Mouse (Mus musculus): ENCODE results near the gene Gm10577. TPM values are rescaled to one million over a fixed set of nuclear protein-coding genes. Genes with fewer than 3 reads are reported as not detected.

Gm10577 gene
- not detected for total RNA-seq (2021)
- long read RNA-seq, experiment 1: 0 reads
- long read RNA-seq, experiment 2: 0 reads

DNA sequence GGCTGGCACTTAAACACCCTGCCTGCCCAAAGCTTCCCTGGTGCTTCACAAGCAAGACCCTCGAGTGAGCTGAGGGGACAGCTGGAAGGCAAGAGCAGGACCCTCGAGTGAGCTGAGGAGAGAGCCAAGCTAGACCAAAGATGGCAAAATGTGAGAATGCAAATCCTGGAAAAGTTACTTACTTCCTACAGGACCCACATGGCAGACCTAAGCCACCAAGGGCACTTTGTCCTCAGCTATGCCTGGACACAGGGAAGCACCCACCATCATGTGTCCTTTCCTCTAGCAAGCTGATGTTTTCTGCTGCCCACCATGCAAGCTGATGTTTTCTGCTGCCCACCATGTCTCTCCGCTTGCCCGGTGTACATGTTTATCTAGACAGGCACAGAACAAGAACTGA is at the start of gene Gm10577:
Gene Gm10577, minus strand, starts transcription at position 101 of the 400 bp plus-strand sequence.
- intact Hi-C loops (cut with DNase I): no loop called here
- TF ChIP-seq CTCF (IDR thresholded peaks at IDR 0.05): no peak
- no peak within 1 kb of the TSS for H3K4me3 ChIP-seq
- no peak within 1 kb of the TSS for H3K27ac ChIP-seq
- no peak for DNase-seq

DNA sequence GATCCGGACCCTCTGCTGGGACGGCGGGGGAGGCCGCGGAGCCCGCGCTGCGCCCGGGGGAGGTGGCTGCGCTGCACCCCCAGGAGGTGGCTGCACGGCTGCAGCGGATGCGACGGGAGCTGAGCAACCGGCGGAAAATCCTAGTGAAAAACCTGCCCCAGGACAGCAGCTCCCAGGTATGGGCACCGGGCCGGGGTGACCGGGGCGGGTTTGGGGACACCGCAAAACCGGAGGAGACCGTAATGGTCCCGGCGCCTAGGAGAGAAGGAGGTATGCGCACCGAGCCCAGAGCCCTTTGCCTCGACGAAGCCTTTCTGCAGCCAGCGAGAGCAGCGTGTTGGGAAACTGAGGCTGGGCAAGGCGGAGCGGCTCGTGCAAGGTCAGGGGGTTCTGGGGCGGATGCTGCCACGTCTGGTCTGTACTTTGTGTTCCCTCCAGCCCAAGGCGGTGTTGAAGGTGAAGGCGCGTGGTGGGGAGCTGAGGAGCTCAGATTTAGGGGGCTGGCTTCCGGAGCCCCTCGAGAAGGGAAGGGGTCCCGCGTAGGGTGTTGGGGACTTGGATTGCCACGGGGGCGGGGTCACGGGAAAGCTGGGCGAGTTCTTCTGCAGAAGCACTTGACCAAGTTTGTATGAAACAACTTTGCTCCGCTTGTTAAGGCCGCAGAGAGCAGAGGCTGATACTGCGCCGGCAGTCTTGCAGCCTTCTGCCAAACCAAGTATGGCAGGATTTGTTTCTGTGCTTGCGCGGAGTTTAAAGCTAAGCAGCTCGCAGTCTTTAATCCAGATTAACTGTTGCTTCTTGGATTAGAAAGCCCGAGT is 48.9 kb upstream of the Gm10577 start:
- intact Hi-C loops (cut with DNase I): no loop called here
- TF ChIP-seq CTCF (IDR thresholded peaks at IDR 0.05): no peak
- H3K27ac ChIP-seq: peak overlapping the region; percentile 66
- peak; percentile 31 for DNase-seq
- peak overlapping the region; percentile 83 for H3K4me3 ChIP-seq

DNA sequence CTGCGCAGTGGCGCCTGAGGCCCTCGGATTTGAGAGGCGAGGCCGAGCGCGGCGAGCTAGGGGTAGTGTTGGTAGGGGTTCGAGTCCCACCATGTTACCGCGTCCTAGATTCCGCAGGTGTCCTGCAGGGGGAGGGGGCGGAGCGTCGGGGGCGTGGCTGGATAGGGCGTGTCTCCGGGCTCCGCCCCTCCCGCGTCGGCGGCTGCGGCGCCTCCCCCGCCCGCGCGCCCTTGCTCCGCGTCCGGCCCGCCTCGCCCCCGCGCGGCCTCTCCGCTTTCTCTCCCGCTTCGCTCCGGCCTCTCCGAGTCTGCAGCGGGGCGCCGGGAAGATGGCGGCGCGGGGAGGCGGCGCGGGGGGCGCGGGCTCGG is 48.3 kb upstream of the Gm10577 start, which contains the start of gene Raver2:
Gene Raver2, plus strand, starts transcription at position 198 of the 368 bp plus-strand sequence.
- TF ChIP-seq CTCF (IDR thresholded peaks at IDR 0.05): peak; percentile 43
- intact Hi-C loops (cut with DNase I): no loop called here
- H3K4me3 ChIP-seq: peak within 1 kb of the TSS; percentile 83
- DNase-seq: peak; percentile 72
- H3K27ac ChIP-seq: peak within 1 kb of the TSS; percentile 66

DNA sequence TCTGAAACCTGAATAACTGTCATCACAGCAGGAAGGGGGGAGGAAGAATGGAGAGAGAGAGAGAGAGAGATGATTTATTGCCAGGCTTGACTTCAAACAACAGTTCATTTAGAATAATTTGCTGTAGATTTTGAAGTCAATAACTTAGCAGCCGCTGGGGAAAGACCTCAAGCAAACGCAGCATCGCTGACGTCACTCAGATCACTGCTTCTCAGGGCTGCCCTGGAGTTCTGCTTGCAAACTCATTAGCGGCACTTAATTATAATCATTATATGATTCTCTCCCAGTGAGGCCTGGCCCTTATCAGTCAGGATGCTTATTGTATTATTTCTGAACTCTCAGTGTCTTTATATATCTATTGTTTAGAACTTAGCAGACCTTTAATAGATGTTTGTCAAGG is 45.9 kb upstream of the Gm10577 start:
- H3K4me3 ChIP-seq: no peak overlapping the region
- intact Hi-C loops (cut with DNase I): no loop called here
- H3K27ac ChIP-seq: no peak overlapping the region
- TF ChIP-seq CTCF (IDR thresholded peaks at IDR 0.05): no peak
- DNase-seq: no peak

DNA sequence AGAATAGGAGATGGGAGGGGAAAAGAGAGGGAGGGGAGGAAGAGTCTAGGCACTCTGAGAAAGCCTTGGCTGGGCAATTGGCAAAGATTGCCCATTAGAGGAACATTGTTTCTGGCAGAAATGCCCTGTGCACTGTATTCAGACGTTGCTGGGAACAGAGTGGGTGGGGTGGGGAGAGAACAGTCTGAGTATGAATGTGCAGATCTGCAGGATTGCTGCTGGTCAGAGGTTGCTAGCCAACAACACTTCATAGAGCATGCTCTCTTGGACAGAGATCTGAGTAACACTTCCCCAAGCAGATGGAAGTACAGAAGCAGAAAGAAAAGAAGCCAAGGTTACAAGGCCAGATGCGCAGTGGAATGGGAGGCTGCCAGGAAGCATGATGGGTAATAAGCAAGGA is 41.6 kb upstream of the Gm10577 start:
- no peak for TF ChIP-seq CTCF (IDR thresholded peaks at IDR 0.05)
- DNase-seq: no peak
- H3K27ac ChIP-seq: no peak overlapping the region
- no peak overlapping the region for H3K4me3 ChIP-seq
- intact Hi-C loops (cut with DNase I): no loop called here

DNA sequence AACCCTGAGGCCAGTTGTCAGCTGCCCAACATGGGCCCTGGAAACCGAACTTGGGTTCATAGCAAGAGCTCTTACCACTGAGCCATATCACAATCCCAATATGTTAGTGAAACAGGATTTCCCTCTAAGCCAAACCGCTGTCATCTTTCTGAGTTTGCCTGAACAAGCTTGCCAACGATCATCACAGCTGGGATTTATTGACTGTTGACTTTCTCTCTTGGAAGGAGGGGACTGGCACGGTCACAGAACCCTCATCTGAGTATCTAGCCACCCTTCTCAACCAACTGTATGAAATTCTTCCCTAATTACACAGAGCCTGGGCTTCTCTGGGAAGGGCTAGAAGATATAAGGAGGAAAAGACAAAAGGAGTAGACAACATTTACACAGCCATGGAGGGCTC is 26.1 kb upstream of the Gm10577 start:
- intact Hi-C loops (cut with DNase I): no loop called here
- Histone ChIP-seq H3K27ac (no peak overlapping the region), H3K4me3 (no peak overlapping the region)
- no peak for TF ChIP-seq CTCF (IDR thresholded peaks at IDR 0.05)
- DNase-seq: no peak

DNA sequence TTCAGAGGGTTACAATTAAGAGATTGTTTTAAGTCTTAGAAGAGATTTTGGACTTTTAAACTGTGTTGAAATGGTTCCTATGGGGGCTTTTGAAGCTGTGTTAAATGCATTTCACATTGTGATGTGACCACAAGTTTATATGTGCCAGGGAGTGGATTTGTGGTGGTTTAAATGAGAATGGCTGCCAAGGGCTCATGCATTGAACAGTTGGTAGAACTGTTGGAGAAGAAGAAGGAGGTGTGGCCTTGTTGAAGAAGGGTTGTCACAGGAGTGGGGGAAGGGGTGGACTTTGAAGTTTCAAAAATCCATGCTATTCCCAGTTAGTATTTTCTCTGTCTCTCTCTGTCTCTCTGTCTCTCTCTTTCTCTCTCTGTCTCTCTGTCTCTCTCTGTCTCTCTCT is 23.7 kb upstream of the Gm10577 start:
- no peak for DNase-seq
- Histone ChIP-seq H3K27ac (no peak overlapping the region), H3K4me3 (no peak overlapping the region)
- intact Hi-C loops (cut with DNase I): no loop called here
- no peak for TF ChIP-seq CTCF (IDR thresholded peaks at IDR 0.05)

DNA sequence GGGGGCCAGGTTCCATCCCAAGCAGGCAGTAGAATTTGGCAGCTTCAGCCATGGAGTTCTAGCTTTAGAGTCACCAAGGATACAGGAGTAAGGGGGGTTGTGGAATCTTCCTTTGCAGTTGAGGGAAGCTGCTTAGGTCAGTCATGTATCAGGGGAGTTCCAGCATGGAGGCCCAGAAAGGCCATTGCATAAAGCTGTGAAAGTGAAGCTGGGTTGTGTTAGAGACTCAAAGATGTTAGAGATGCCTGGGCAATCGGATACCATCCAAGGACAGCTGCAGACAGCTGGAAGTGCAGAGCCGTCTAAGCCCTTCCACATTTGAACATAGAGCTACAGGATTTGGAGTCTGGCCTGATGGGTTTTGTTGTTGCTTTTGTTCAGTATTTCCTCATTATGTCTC is 23.2 kb upstream of the Gm10577 start:
- TF ChIP-seq CTCF (IDR thresholded peaks at IDR 0.05): no peak
- intact Hi-C loops (cut with DNase I): no loop called here
- Histone ChIP-seq H3K4me3 (no peak overlapping the region), H3K27ac (no peak overlapping the region)
- no peak for DNase-seq

DNA sequence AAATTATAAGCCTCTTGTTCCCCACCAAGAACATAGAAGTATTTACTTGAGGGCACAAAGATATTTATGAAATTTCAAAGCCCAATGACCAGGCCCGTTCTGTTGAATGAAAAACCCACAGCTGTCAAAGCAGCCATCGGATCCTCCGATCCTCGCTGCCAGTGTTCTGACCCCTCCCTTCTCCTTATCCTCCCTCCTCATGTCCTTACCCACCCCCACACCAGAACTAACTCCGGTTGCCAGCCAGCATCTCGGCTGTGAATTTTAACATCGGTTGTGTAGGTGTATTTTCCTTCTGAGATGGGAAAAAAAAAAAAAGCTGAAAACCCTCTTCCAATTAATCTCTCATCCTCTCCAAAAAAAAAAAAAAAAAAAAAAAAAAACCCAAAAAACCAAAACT is 16.7 kb upstream of the Gm10577 start:
- intact Hi-C loops (cut with DNase I): no loop called here
- no peak for TF ChIP-seq CTCF (IDR thresholded peaks at IDR 0.05)

DNA sequence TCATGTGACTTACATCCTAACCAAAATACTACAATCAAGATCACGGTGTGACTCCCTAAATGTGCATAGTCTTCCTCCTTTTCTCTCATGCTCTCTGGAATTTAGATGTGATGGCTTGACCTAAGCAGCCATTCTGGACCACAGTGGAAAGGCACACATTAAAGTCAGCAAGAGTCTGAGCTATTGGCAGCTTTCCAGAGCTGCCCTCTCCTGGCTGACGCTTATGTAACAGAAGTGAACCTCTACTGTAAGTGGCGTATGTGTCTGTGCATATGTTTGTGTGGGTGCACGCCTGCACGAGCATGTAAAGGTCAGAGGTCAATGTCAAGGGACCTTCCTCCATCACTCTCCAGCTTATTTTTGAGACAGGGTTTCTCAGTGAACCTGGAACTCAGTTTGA is 14.6 kb upstream of the Gm10577 start:
- no peak overlapping the region for H3K27ac ChIP-seq
- TF ChIP-seq CTCF (IDR thresholded peaks at IDR 0.05): no peak

More for the DNA sequence above, 16.7 kb upstream of the Gm10577 start:
- Histone ChIP-seq H3K4me3 (no peak overlapping the region), H3K27ac (peak overlapping the region; percentile 32; the same call in 1 of the 2 replicates)
- DNase-seq: no peak

DNA sequence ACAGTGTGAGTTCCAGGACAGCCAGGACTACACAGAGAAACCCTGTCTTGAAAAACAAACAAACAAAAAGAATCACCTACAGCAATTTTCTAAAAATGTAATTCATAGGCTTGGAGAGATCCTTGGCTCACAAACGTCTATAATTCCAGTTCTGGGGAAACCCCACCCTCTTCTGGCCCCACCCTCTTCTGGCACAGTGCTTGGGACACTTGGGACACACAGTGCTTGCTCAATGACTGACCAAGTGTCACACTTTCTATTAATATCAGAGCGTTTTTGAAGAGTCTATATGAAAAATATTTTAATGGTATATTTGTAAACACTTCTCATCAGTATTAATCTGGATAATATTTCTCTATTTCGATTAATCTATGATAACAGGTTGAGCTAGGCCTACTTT is 12.6 kb upstream of the Gm10577 start:
- H3K4me3 ChIP-seq: no peak overlapping the region
- no peak overlapping the region for H3K27ac ChIP-seq
- TF ChIP-seq CTCF (IDR thresholded peaks at IDR 0.05): no peak
- no peak for DNase-seq
- intact Hi-C loops (cut with DNase I): no loop called here

More for the DNA sequence above, 14.6 kb upstream of the Gm10577 start:
- intact Hi-C loops (cut with DNase I): no loop called here
- DNase-seq: no peak
- H3K4me3 ChIP-seq: no peak overlapping the region

DNA sequence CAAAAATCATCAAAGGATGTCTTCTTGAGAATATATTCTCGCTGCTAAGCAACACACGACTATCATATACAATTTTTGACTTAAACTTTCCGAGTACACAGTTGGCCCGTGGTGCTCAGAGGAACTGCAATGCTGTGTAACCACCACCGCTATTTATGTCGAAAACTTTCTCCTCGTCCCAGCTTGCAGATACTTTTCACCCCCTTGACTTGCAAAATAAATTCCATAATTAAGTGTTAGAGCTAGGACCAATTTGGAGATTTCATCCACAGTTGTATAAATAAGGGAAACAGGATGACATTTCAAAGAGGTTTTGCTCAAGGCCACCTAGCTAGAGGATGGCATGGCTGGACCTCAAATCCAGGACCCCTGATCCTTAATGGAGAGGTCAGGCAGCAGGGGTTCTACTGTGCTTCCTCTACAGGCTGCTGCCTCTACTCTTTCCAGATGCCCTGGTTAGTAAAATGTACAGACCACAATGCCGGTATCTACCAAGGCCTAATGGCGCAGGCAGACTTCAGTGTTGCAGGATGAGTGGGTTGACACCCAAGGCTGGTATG is 7.4 kb upstream of the Gm10577 start:
- intact Hi-C loops (cut with DNase I): no loop called here
- no peak for TF ChIP-seq CTCF (IDR thresholded peaks at IDR 0.05)
- DNase-seq: no peak
- H3K4me3 ChIP-seq: no peak overlapping the region
- no peak overlapping the region for H3K27ac ChIP-seq

DNA sequence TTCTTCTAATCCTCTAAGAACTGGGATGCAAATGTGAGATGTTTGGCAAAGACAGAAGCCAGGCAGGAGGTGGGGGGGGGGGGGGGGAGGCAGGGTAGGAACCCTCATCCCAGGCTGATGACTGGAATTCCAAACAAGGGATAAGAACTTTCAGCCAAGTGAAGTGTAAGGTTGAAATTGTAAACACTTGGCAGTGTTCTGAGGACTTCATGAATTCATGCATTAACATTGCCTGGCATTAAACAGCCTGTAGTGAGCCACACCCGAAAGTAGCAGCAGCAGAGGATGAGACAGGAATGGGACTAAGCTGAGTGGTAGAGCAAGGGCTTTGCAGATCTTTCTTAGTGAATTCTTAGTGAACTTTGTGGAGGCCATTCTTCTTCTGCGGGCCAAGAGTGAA is 6.5 kb upstream of the Gm10577 start:
- intact Hi-C loops (cut with DNase I): no loop called here
- DNase-seq: no peak
- no peak overlapping the region for H3K27ac ChIP-seq
- no peak overlapping the region for H3K4me3 ChIP-seq
- TF ChIP-seq CTCF (IDR thresholded peaks at IDR 0.05): no peak

DNA sequence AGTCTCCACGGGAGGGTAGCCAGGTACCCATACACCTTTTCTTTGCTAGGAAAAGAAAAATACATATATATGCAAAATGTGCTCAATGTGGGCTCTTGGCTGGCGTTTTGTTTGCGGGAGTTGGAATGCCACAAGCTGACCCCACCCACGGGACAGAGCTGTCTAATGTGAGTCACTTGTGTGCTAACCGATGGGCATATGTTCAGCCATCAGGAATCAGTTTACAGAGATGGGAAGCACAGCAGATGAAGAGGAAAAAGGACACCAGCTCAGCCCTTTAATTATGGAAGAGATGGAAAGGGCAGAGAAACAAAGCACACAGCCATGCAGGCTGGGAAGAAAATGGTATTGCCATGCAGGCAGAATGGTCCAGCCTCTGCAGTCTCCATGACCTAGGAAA is 6.1 kb upstream of the Gm10577 start:
- TF ChIP-seq CTCF (IDR thresholded peaks at IDR 0.05): no peak
- DNase-seq: no peak
- intact Hi-C loops (cut with DNase I): no loop called here
- Histone ChIP-seq H3K4me3 (no peak overlapping the region), H3K27ac (no peak overlapping the region)

Measured in gastrocnemius, adult 2 months (tissue).